Mouse (Mus musculus) limb, embryonic 15.5 days (tissue): ENCODE measurements around the gene Tex21. TPM values are rescaled to one million over a fixed set of nuclear protein-coding genes. Genes with fewer than 3 reads are reported as not detected.
"Not testable (repeated sequence)": the region's sequence is repeated elsewhere in the genome, so short reads cannot be mapped to it uniquely, and the experiment has no call there.

Experiments used
- ATAC-seq: fragments of 200-750 bp; cut with Nextera tagmentation; 2 replicates; pipeline ENCODE4 v1.8.0; 2017; ENCODE audit warnings: low read depth, moderate TSS enrichment; ENCODE audit not compliant: insufficient number of reproducible peaks, low FRiP score, low TSS enrichment
- H3K27ac ChIP-seq: fragments of 300-500 bp; sonication (generic); 2 replicates; pipeline ENCODE4 v1.5.1; 2015; ENCODE audit warnings: moderate library complexity, mild to moderate bottlenecking, inconsistent platforms
- H3K27me3 ChIP-seq: fragments of 300-500 bp; sonication (generic); 2 replicates; pipeline ENCODE4 v1.6.1; 2015; ENCODE audit warnings: inconsistent platforms
- H3K36me3 ChIP-seq: fragments of 300-500 bp; sonication (generic); 2 replicates; pipeline ENCODE4 v1.6.1; 2015; ENCODE audit warnings: inconsistent platforms
- H3K4me1 ChIP-seq: fragments of 300-500 bp; sonication (generic); 2 replicates; pipeline ENCODE4 v1.6.1; 2015; ENCODE audit warnings: inconsistent platforms
- H3K4me2 ChIP-seq: fragments of 300-500 bp; sonication (generic); 2 replicates; pipeline ENCODE4 v1.6.1; 2015; ENCODE audit warnings: mild to moderate bottlenecking, inconsistent platforms
- H3K4me3 ChIP-seq: fragments of 300-500 bp; sonication (generic); 2 replicates; pipeline ENCODE4 v1.5.1; 2015; ENCODE audit warnings: mild to moderate bottlenecking, inconsistent platforms
- H3K9ac ChIP-seq: fragments of 300-500 bp; sonication (generic); 2 replicates; pipeline ENCODE4 v1.6.1; 2015; ENCODE audit warnings: inconsistent platforms
- H3K9me3 ChIP-seq: fragments of 300-500 bp; sonication (generic); 2 replicates; pipeline ENCODE4 v1.6.1; 2016; ENCODE audit warnings: inconsistent platforms
- WGBS: fragments of 180-500 bp; shearing (Covaris S2); methylation state at CpG from one replicate; pipeline ENCODE4 v1.1.7; 2015; 5-methylcytosine and 5-hydroxymethylcytosine counted together
- polyA plus RNA-seq: library from polyadenylated mRNA; unstranded; fragments of >200 nt; fragmentation: Nextera tagmentation; extraction: Ambion mirVana; gene quantifications from 2 replicates; pipeline ENCODE4 v1.2.1, GENCODE M21; 2015

Tex21 gene
- polyA plus RNA-seq, 1 experiment from 2014 or later = not detected

- H3K4me3 ChIP-seq = no peak overlapping the region
- 42% methylated on average over 5 of the region's 5 CpGs for WGBS
- H3K4me1 ChIP-seq = no peaks in the 10 kb centered on the region
- no peak for ATAC-seq
- no peak overlapping the region for H3K27ac ChIP-seq
- H3K27me3 ChIP-seq = no peaks in the 10 kb centered on the region
- H3K4me2 ChIP-seq = no peak overlapping the region
- no peaks in the 10 kb centered on the region for H3K9me3 ChIP-seq
- no peak overlapping the region for H3K9ac ChIP-seq
- H3K36me3 ChIP-seq = no peaks in the 10 kb centered on the region
These were observed 80.9 kb downstream of the Tex21 start for GRCm38 (mm10) chr12:76165641-76166040.

- H3K9me3 ChIP-seq, H3K27me3 ChIP-seq, H3K27ac ChIP-seq, H3K9ac ChIP-seq, H3K36me3 ChIP-seq, ATAC-seq, H3K4me1 ChIP-seq: not testable (repeated sequence)
- peak overlapping the region; percentile 26 for H3K4me3 ChIP-seq
- 15% methylated on average over 30 of the region's 30 CpGs for WGBS
- peak overlapping the region; percentile 42 for H3K4me2 ChIP-seq
These were observed 94.2 kb downstream of the Tex21 start for GRCm38 (mm10) chr12:76152389-76152788.

Other genes starting within 250 kb of the Tex21 start
- 0.09 and 0.14 TPM in 2 replicates for gene Esr2, start 69.5 kb downstream of the Tex21 start, polyA plus RNA-seq
- 55.6 and 57.8 TPM in 2 replicates for gene Mthfd1, start 8.6 kb upstream of the Tex21 start, polyA plus RNA-seq
- gene Akap5, start 78.1 kb upstream of the Tex21 start, polyA plus RNA-seq = 1.0 and 1.2 TPM in 2 replicates
- gene Zbtb25, start 122.9 kb upstream of the Tex21 start, polyA plus RNA-seq = 16.9 and 18.1 TPM in 2 replicates
- gene Zbtb1, start 123.5 kb upstream of the Tex21 start, polyA plus RNA-seq = 9.6 and 10.0 TPM in 2 replicates
- 11.8 and 13.0 TPM in 2 replicates for gene Hspa2, start 157.4 kb upstream of the Tex21 start, polyA plus RNA-seq
- 3.4 and 4.0 TPM in 2 replicates for gene Ppp1r36, start 170.8 kb upstream of the Tex21 start, polyA plus RNA-seq